Mouse (Mus musculus): ENCODE measurements around the gene Pyy. TPM values are rescaled to one million over a fixed set of nuclear protein-coding genes. Genes with fewer than 3 reads are reported as not detected.
A peak's percentile ranks its signal among the peaks of the same experiment; 100 is the strongest.

Pyy gene
- polyA plus RNA-seq, 1 experiment = not detected

- no peak for DNase-seq (ENCODE audit: extremely low spot score in 1 of 2, low spot score in 1 of 2)
Measured at GRCm38 (mm10) chr11:102096446-102096845, 11.2 kb downstream of the Pyy start.

DNA sequence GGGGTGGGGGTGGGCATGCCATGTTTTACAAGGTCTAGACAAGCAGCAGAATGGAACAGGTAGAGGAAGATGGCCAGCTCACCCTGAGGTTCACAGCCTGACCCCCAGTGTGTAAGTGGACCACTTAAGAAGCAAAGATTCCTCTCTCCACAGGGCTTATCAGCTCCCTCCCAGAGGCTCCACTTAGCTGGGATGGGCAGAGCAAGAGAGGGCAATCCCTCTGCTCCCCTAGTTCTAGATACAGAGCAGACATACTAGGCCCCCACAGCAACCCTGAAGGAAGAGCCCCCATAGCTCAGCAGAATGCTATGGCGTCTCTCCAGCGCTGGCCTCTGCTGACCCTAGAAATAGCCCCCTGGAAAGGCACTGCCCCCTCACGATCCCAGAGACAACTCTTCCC, 12.0 kb downstream of the Pyy start:
- no peak for DNase-seq (ENCODE audit: extremely low spot score in 1 of 2, low spot score in 1 of 2)

GRCm38 (mm10) chr11:102089088-102089808, 18.4 kb downstream of the Pyy start:
- peak in 1 of 2 experiments; percentile 90 for DNase-seq (ENCODE audit: extremely low spot score in 1 of 2, low spot score in 1 of 2)

- peak in 1 of 2 experiments; percentile 80 for DNase-seq (ENCODE audit: extremely low spot score in 1 of 2, low spot score in 1 of 2)
Measured at GRCm38 (mm10) chr11:102087931-102088898, 19.4 kb downstream of the Pyy start, which contains the start of gene Mpp2. Gene Mpp2, minus strand, starts transcription at chr11:102088515.

GRCm38 (mm10) chr11:102087081-102087751, 20.4 kb downstream of the Pyy start:
- DNase-seq (ENCODE audit: extremely low spot score in 1 of 2, low spot score in 1 of 2) = peak; percentile 72 to 87

- peak; percentile 80 to 83 for DNase-seq (ENCODE audit: extremely low spot score in 1 of 2, low spot score in 1 of 2)
Measured at GRCm38 (mm10) chr11:102086331-102086730, 21.3 kb downstream of the Pyy start.

GRCm38 (mm10) chr11:102084159-102084558, 23.5 kb downstream of the Pyy start:
- DNase-seq (ENCODE audit: extremely low spot score in 1 of 2, low spot score in 1 of 2) = no peak

- DNase-seq (ENCODE audit: extremely low spot score in 1 of 2, low spot score in 1 of 2) = peak in 1 of 2 experiments; percentile 41
Measured at GRCm38 (mm10) chr11:102083193-102083592, 24.4 kb downstream of the Pyy start.

DNA sequence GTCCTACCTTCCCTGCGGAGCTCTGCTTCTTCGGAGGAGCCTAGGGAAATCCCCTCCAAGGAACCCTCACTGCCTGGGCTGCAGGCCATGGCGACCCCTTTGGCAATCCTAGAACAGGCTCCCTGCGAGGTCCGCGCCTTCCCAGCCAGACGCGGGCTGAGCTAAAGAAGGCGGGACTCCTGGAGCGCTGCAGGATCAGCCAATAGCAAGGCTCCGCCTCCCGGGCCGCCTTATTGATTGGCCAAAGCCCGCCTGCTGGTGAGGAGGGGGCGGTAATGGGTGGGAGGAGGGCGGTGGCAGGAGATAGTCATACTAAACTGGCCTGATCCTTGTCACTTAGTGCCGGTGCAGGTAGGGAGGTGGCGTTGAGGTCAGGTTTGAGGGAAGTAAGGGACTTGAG, 25.3 kb downstream of the Pyy start:
- DNase-seq (ENCODE audit: extremely low spot score in 1 of 2, low spot score in 1 of 2) = peak in 1 of 2 experiments; percentile 85

DNA sequence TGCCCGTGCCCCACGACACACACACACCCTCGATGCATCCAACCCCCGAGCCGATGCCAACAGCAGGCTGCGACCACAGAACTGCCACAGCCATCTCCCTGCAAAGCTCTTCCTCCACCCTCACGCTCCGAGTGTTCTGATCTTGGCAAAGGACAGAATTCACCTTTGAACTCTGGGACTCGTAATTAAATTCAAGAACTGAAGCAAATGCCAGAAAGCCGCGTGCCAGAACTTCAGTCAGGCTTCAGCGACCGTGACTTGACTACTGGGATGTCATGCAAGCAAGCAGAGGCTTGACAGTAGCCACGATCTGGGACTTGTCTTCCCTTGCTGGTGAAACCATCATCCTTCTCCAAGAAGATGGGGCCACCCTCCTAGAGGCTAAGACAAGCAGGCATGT, 33.9 kb downstream of the Pyy start:
- DNase-seq (ENCODE audit: extremely low spot score in 1 of 2, low spot score in 1 of 2) = no peak

- no peak for DNase-seq (ENCODE audit: extremely low spot score in 1 of 2, low spot score in 1 of 2)
Measured at GRCm38 (mm10) chr11:102072729-102073128, 34.9 kb downstream of the Pyy start.

DNA sequence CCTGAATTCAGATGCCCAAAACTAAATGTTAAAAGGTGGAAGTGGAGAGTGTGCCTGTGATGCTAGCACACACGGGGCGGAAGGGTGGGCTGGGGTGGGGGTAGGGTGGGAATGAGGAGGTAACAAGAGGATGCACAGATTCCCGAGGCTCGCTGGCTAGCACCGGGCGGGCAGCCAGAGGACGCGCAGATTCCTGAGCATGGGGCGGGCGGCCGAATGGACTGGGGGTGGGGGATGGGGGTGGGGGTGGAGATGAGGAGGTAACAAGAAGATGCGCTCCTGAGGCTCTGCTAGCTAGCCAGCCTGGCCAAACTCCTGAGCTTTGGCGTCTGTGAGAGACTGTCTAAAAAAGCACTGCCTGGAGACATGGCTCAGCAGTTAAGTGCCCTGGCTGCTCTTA, 37.2 kb downstream of the Pyy start:
- DNase-seq (ENCODE audit: extremely low spot score in 1 of 2, low spot score in 1 of 2) = no peak

DNA sequence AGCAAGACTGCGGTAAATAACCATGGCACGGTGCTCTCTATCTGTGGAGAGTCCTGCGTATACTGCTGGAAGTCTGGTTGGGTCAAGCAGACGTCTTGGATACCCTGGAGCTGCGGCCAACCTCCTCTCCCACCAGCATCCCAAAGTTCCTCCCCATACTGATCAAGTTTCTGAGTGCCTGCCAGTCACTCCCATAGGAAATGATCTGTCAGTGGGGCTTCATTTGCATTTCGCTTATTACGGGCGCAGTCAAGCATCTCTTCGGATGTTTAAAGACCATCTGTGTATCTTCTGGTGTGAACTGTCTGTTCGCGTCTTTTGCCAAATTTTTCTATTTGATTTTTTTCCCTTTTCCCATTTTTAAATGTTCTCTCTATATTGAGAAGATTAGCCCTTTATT, 38.0 kb downstream of the Pyy start:
- peak in 1 of 2 experiments; percentile 34 for DNase-seq (ENCODE audit: extremely low spot score in 1 of 2, low spot score in 1 of 2)

DNA sequence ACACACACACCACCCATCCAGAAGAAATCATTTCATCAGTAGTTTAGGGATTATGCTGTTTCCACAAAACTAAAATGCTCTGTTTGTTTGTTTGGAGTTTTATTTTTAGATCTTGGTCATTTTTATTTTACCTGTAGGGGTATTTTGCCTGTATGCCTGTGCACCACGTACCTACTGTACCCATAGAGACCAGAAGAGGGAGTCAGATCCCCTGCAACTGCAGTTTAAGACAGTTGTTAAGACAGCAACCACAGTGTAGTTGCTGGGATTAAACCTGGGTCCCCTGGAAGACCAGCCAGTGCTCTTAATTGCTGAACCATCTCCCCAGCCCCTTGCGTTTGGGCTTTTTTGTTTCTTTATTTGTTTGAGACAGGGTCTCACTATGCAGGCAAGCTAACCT, 38.7 kb downstream of the Pyy start:
- peak in 1 of 2 experiments; percentile 33 for DNase-seq (ENCODE audit: extremely low spot score in 1 of 2, low spot score in 1 of 2)

- DNase-seq (ENCODE audit: extremely low spot score in 1 of 2, low spot score in 1 of 2) = no peak
Measured at GRCm38 (mm10) chr11:102063076-102063475, 44.6 kb downstream of the Pyy start.

DNA sequence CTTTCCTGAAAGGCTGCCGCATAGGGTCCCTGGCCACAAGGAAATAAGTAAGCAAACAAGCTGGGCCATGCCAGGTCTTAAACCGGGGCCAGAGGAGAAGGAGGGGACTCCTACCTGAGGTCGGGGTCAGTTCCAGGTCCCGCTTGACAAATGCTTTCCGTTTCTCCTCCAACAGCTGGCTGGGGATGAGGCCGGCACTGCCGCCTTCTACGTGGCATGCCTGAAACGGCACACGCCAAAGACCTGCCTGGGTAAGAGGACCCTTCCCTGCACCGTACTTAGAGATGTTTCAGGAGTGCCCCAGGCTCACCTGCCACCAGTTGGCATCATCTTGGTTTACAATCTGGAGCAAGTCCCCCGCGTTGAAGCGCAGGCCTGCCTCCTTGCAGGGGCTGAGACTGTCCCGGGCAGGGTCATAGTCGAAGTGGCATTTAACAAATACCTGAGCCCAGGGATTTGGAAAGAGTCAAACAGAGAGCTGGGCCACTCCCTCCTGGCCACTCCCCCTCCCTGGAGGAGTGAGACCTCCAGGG, 45.6 kb downstream of the Pyy start:
- no peak for DNase-seq (ENCODE audit: extremely low spot score in 1 of 2, low spot score in 1 of 2)

- DNase-seq (ENCODE audit: extremely low spot score in 1 of 2, low spot score in 1 of 2) = peak; percentile 70 to 91
Measured at GRCm38 (mm10) chr11:102061236-102061940, 46.2 kb downstream of the Pyy start.

All from frontal cortex, adult 2 months (tissue).